Mouse (Mus musculus): ENCODE data around the gene Pacrg.

GRCm38 (mm10) chr17:10434867-10435266 lies 405.2 kb downstream of the Pacrg start:
- no peak for TF ChIP-seq CTCF (conservative IDR thresholded peaks at IDR 0.05 in 1 of 2, IDR thresholded peaks at IDR 0.05 in 1 of 2; ENCODE audit: low read depth in 2 of 2, low read length in 2 of 2)
- TF ChIP-seq JUN (IDR thresholded peaks at IDR 0.05; ENCODE audit: insufficient read depth, low read depth, low read length) = no peak
- no peak for TF ChIP-seq POLR2AphosphoS2 (IDR thresholded peaks at IDR 0.05; ENCODE audit: low read depth, low read length)
- no peak for TF ChIP-seq MAFK (IDR thresholded peaks at IDR 0.05; ENCODE audit: insufficient replicate concordance, low read length)
- TF ChIP-seq MYC (IDR thresholded peaks at IDR 0.05; ENCODE audit: low read depth, low read length) = no peak
